Mouse (Mus musculus) small intestine, adult 2 months (tissue): ENCODE data around the gene Pcna. TPM values are rescaled to one million over a fixed set of nuclear protein-coding genes. Genes with fewer than 3 reads are reported as not detected.

Experiments used
- H3K27ac ChIP-seq: fragments of 200-500 bp; 2 replicates; pipeline ENCODE4 v1.5.1; 2012; ENCODE audit warnings: low read depth, low read length, control low read depth, inconsistent platforms; ENCODE audit not compliant: insufficient read depth
- H3K27me3 ChIP-seq: fragments of 200-500 bp; 2 replicates; pipeline ENCODE4 v1.6.1; 2012; ENCODE audit warnings: mild to moderate bottlenecking, moderate library complexity, low read length, inconsistent platforms; ENCODE audit not compliant: control insufficient read depth, insufficient read depth
- H3K36me3 ChIP-seq: fragments of 200-500 bp; 2 replicates; pipeline ENCODE4 v1.6.1; 2012; ENCODE audit warnings: mild to moderate bottlenecking, low read length, control low read depth, inconsistent platforms; ENCODE audit not compliant: control insufficient read depth, insufficient read depth
- H3K4me1 ChIP-seq: fragments of 200-500 bp; 2 replicates; pipeline ENCODE4 v1.6.1; 2012; ENCODE audit warnings: low read length, inconsistent platforms, mixed read lengths; ENCODE audit not compliant: control insufficient read depth, insufficient read depth, insufficient read length
- H3K4me3 ChIP-seq: fragments of 200-500 bp; 2 replicates; pipeline ENCODE4 v1.5.1; 2012; ENCODE audit warnings: low read depth, mild to moderate bottlenecking, control low read depth, inconsistent platforms, low read length, moderate library complexity
- CTCF ChIP-seq: fragments of 200-500 bp; IDR thresholded peaks from 2 replicates; pipeline ENCODE4 v1.5.1; 2012; ENCODE audit warnings: low read depth, mild to moderate bottlenecking, control low read depth, inconsistent platforms, low read length, moderate library complexity, mixed read lengths; ENCODE audit not compliant: insufficient replicate concordance, insufficient read length; ENCODE audit errors: extremely low read depth
- POLR2A ChIP-seq: fragments of 200-500 bp; IDR thresholded peaks from 2 replicates; pipeline ENCODE4 v1.6.1; 2012; ENCODE audit warnings: low read depth, mild to moderate bottlenecking, control low read depth, inconsistent platforms, low read length, moderate library complexity
- WGBS: fragments of 180-500 bp; shearing (Covaris S2); methylation state at CpG from one replicate; pipeline ENCODE4 v1.1.7; 2018; 5-methylcytosine and 5-hydroxymethylcytosine counted together
- polyA plus RNA-seq: library from polyadenylated mRNA; depleted of rRNA; stranded (reverse); fragments of >200 nt; gene quantifications from 2 replicates; pipeline ENCODE4 v1.2.3, GENCODE M21; 2012; rRNA removed

Pcna gene
- polyA plus RNA-seq, 1 experiment = 54.9 TPM

DNA sequence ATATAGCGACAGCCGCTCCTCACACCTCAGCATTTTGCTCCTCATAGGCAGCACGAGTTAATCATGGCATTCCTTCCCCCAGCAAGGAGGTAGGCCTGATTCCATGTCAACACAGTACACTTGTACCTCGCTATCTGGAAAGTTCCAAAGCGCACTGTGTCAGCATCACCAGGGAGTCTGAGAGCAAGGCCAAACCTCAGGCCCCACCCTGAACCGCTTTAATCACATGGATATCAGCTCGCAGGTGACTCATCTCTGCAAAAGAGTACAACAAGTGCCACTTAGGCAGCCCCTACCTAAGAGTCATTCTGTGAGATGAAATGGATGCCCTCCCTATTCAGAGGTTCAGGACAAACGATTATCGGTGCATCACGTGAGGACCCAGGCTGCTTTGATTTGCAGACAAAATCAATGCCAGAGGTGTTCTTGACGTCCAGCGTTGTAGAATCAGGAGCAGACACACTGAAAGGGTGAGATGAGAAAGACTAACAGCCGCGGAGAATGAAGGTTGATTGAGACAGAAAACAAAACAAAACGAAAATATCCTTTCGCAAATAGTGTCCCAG, 46.7 kb downstream of the Pcna start:
- no peak overlapping the region for H3K4me3 ChIP-seq
- H3K36me3 ChIP-seq = no peaks in the 10 kb centered on the region
- H3K27me3 ChIP-seq = no peaks in the 10 kb centered on the region
- WGBS = 58% methylated on average over 16 of the region's 16 CpGs
- H3K27ac ChIP-seq = peak overlapping the region; percentile 82
- TF ChIP-seq POLR2A (no peak), CTCF (no peak)
- peaks cover 19% of the 10 kb centered on the region; the same call in 1 of the 2 replicates for H3K4me1 ChIP-seq

DNA sequence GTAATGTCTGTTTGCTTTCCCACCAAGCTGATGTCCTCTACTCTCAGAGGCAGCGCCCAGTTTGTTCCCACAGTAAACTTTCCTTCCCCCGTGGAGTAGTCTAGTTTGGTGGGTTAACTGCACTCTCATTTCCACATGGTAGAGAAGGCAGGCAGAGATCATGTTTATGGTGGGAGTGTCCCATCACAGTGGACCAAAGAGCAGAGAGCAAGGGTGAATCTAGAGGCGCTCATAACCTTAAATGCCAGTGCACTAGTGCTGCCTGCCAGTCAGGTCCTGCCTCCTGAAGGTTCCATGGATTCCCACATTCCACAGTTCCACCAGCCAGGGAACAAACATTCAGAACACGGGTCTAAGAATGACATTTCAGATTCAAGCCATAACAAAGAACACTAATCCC, 47.6 kb downstream of the Pcna start:
- Histone ChIP-seq H3K27ac (peak overlapping the region; percentile 88), H3K4me3 (no peak overlapping the region), H3K27me3 (no peaks in the 10 kb centered on the region), H3K4me1 (peaks cover 26% of the 10 kb centered on the region; the same call in 1 of the 2 replicates), H3K36me3 (no peaks in the 10 kb centered on the region)
- TF ChIP-seq POLR2A (no peak; the same call in 1 of the 2 replicates), CTCF (no peak)
- WGBS = 37% methylated on average over 4 of the region's 4 CpGs

DNA sequence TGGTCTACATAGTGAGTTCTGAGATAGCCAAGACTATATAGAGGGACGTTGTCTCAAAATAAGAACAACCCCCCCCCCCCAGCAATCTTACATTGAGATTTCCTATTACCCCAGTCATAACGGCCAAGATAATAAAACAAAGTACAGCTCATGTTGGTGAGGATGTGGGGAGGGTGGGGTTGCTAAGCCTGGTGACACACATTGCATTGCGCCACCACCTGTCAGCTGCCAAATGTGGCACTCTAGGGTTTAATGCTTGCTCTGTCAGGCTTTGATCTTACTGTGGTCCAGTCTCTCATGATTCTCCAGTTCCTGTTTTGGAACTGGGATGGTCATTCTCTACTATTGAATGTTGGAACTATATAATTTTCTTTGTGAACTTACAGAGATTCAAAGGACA, 49.3 kb downstream of the Pcna start:
- Histone ChIP-seq H3K27me3 (no peaks in the 10 kb centered on the region), H3K4me1 (peaks cover 22% of the 10 kb centered on the region; the same call in 1 of the 2 replicates), H3K27ac (peak overlapping the region; percentile 74), H3K4me3 (no peak overlapping the region), H3K36me3 (no peaks in the 10 kb centered on the region)
- WGBS = 22% methylated on average over 3 of the region's 3 CpGs
- TF ChIP-seq CTCF = 0 out of 2 replicates have a peak, but pooled peaks have one; percentile 30
- no peak for TF ChIP-seq POLR2A

DNA sequence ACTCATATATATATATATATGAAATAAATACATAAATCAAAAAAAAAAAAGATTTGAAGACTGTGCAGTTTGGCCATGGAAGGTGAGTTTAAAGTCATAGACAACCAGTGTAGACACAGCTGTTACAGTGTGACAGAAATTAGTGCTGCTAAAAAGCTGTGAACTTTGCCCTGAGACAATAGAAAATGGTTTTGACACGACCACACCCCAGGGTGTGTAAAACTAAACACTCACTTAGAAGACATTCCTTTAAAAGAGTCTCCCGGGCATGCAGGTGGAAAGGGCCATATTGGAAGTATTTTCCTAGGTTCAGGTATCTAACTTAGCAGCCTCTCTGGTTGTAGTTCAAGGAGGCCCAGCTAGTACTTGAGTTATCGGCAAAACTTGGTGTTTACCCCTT, 49.9 kb downstream of the Pcna start:
- Histone ChIP-seq H3K36me3 (no peaks in the 10 kb centered on the region), H3K4me1 (peaks cover 21% of the 10 kb centered on the region; the same call in 1 of the 2 replicates), H3K4me3 (no peak overlapping the region), H3K27ac (peak overlapping the region; percentile 74), H3K27me3 (no peaks in the 10 kb centered on the region)
- 27% methylated on average over 3 of the region's 3 CpGs for WGBS
- TF ChIP-seq CTCF (no peak), POLR2A (no peak)

Other genes starting within 250 kb of the Pcna start
- 7.5 and 11.9 TPM in 2 replicates for gene Rassf2, start 223.1 kb downstream of the Pcna start, polyA plus RNA-seq
- gene Slc23a2, start 108.2 kb downstream of the Pcna start, polyA plus RNA-seq = 16.9 and 18.5 TPM in 2 replicates
- gene Tmem230, start 5.5 kb downstream of the Pcna start, polyA plus RNA-seq = 112 and 227 TPM in 2 replicates
- gene Cds2, start 9.8 kb upstream of the Pcna start, polyA plus RNA-seq = 9.6 and 21.2 TPM in 2 replicates
- gene Prokr2, start 132.1 kb upstream of the Pcna start, polyA plus RNA-seq = 0.03 TPM in 1 of 2 replicates, not detected in the other